Mouse (Mus musculus) liver, postnatal 0 days (tissue): ENCODE results near the gene AC109138.7. TPM values are rescaled to one million over a fixed set of nuclear protein-coding genes. Genes with fewer than 3 reads are reported as not detected.

ENCODE experiments used
- ATAC-seq: fragments of 200-750 bp; cut with Nextera tagmentation; 2 replicates; pipeline ENCODE4 v1.8.0; 2017; ENCODE audit warnings: mild to moderate bottlenecking, moderate library complexity
- DNase-seq: peaks from one replicate; pipeline ENCODE4 v3.0.0-alpha.2; 2016
- H3K27ac ChIP-seq: fragments of 300-500 bp; sonication (generic); 2 replicates; pipeline ENCODE4 v1.5.1; 2014; ENCODE audit warnings: antibody characterized with exemption, moderate library complexity, mild to moderate bottlenecking, low read depth
- H3K27me3 ChIP-seq: fragments of 300-500 bp; sonication (generic); 2 replicates; pipeline ENCODE4 v1.6.1; 2014; ENCODE audit warnings: low read length, control low read depth, mixed read lengths; ENCODE audit not compliant: insufficient read depth
- H3K36me3 ChIP-seq: fragments of 300-500 bp; sonication (generic); replicated peaks from 2 replicates; pipeline ENCODE4 v1.6.1; 2014; ENCODE audit warnings: mild to moderate bottlenecking, control low read depth, low read length, moderate library complexity, mixed read lengths; ENCODE audit not compliant: insufficient read depth
- H3K4me1 ChIP-seq: fragments of 300-500 bp; sonication (generic); 2 replicates; pipeline ENCODE4 v1.6.1; 2014; ENCODE audit warnings: antibody characterized with exemption, mild to moderate bottlenecking, control low read depth; ENCODE audit not compliant: insufficient read depth
- H3K4me2 ChIP-seq: fragments of 300-500 bp; sonication (generic); 2 replicates; pipeline ENCODE4 v1.6.1; 2014; ENCODE audit warnings: low read depth, mild to moderate bottlenecking, low read length, moderate library complexity, mixed read lengths
- H3K4me3 ChIP-seq: fragments of 300-500 bp; sonication (generic); 2 replicates; pipeline ENCODE4 v1.5.1; 2014; ENCODE audit warnings: low read depth, low read length
- H3K9ac ChIP-seq: fragments of 300-500 bp; sonication (generic); replicated peaks from 2 replicates; pipeline ENCODE4 v1.6.1; 2014; ENCODE audit warnings: mild to moderate bottlenecking, moderate library complexity
- H3K9me3 ChIP-seq: fragments of 300-500 bp; sonication (generic); 2 replicates; pipeline ENCODE4 v1.6.1; 2016; ENCODE audit warnings: mild to moderate bottlenecking, control low read depth, low read length, mixed read lengths
- CTCF ChIP-seq: sonication (generic); IDR thresholded peaks from 2 replicates; pipeline ENCODE4 v1.5.1; 2016; ENCODE audit warnings: antibody characterized with exemption, low read depth
- EP300 ChIP-seq: IDR thresholded peaks from 2 replicates; pipeline ENCODE4 v1.6.1; 2016; ENCODE audit warnings: antibody characterized with exemption, low read depth, mild to moderate bottlenecking
- WGBS: fragments of 180-500 bp; shearing (Covaris S2); extraction: QIAGEN DNeasy Blood & Tissue Kit; methylation state at CpG from one replicate; pipeline ENCODE4 v1.1.7; 2014; ENCODE audit not compliant: insufficient replicate concordance; 5-methylcytosine and 5-hydroxymethylcytosine counted together
- polyA plus RNA-seq: library from polyadenylated mRNA; unstranded; fragments of >200 nt; fragmentation: Nextera tagmentation; extraction: Ambion mirVana; gene quantifications from 2 replicates; pipeline ENCODE4 v1.2.1, GENCODE M21; 2015

Gene AC109138.7
- polyA plus RNA-seq, 1 experiment from 2014 or later: not detected

GRCm38 (mm10) chr19:4216041-4216685 lies 2.0 kb downstream of the AC109138.7 start:
- H3K4me1 ChIP-seq: peaks cover 59% of the 10 kb centered on the region
- no peak overlapping the region for H3K27ac ChIP-seq
- ATAC-seq: no peak
- H3K4me2 ChIP-seq: peak overlapping the region; percentile 90
- H3K27me3 ChIP-seq: peaks cover 60% of the 10 kb centered on the region
- no peak for DNase-seq
- no peaks in the 10 kb centered on the region for H3K9me3 ChIP-seq
- H3K4me3 ChIP-seq: peak overlapping the region; percentile 67; the same call in 1 of the 2 replicates
- H3K9ac ChIP-seq: 0 out of 2 replicates have a peak overlapping the region, but pooled peaks have one; percentile 11
- H3K36me3 ChIP-seq: no peaks in the 10 kb centered on the region
- TF ChIP-seq CTCF (peak; percentile 48; the same call in 1 of the 2 replicates), EP300 (no peak)
- 21% methylated on average over 14 of the region's 14 CpGs for WGBS

DNA sequence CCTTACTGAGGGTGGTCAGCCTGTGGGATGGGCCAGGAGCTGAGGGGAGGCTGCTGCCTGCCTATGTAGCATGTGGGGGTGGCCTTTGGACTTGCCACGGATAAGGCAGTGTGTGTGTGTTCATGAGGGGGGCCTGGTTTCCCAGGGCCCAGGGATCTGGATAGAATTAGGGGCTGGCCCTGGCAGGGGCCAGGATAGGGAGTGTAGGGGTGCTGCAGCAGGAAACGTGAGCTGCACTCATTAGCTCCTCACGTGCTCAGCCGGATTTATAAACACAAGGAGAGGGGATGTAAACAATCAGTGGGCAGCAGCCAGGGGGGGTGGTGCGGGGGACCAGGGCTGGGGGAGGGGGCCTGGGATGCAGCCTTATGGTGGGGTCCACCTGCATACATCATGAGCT lies 3.0 kb downstream of the AC109138.7 start:
- H3K27ac ChIP-seq: 0 out of 2 replicates have a peak overlapping the region, but pooled peaks have one; percentile 6
- H3K36me3 ChIP-seq: no peaks in the 10 kb centered on the region
- 49% methylated on average over 5 of the region's 5 CpGs for WGBS
- DNase-seq (no peak), ATAC-seq (no peak)
- H3K9ac ChIP-seq: no peak overlapping the region
- H3K4me2 ChIP-seq: no peak overlapping the region
- H3K27me3 ChIP-seq: peaks cover 51% of the 10 kb centered on the region
- no peak for TF ChIP-seq CTCF
- no peak for TF ChIP-seq EP300
- H3K4me1 ChIP-seq: peaks cover 66% of the 10 kb centered on the region
- no peak overlapping the region for H3K4me3 ChIP-seq
- no peaks in the 10 kb centered on the region for H3K9me3 ChIP-seq

- DNase-seq (no peak), ATAC-seq (no peak)
- Histone ChIP-seq H3K4me1 (peaks cover 69% of the 10 kb centered on the region), H3K27ac (peak overlapping the region; percentile 44; the same call in 1 of the 2 replicates), H3K4me2 (0 out of 2 replicates have a peak overlapping the region, but pooled peaks have one; percentile 4), H3K27me3 (peaks cover 44% of the 10 kb centered on the region), H3K4me3 (no peak overlapping the region), H3K36me3 (no peaks in the 10 kb centered on the region; the same call in 1 of the 2 replicates), H3K9me3 (no peaks in the 10 kb centered on the region), H3K9ac (no peak overlapping the region)
- WGBS: 63% methylated on average over 3 of the region's 3 CpGs
- TF ChIP-seq EP300 (no peak), CTCF (no peak)
Observed at GRCm38 (mm10) chr19:4217855-4218254, 3.7 kb downstream of the AC109138.7 start.

DNA sequence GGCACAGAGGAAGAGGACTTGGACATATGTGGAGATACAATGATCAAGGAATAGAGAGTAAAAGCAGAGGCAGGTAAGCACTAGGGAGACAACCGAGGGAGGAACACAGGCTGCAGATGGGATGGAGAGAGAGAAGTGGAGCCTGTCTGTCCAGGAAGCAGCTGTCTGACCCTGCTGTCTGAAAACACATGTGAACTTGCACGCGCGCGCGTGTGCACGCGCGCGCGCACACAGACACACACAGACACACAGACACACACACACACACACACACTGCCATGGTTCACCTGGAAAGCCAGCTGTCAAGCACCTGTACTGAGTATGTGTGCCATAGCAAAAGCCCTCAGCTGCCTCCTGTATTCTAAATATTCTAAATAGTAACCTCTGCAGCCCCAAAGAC lies 4.1 kb downstream of the AC109138.7 start:
- H3K36me3 ChIP-seq: no peaks in the 10 kb centered on the region; the same call in 1 of the 2 replicates
- 71% methylated on average over 11 of the region's 11 CpGs for WGBS
- 0 out of 2 replicates have a peak overlapping the region, but pooled peaks have one; percentile 4 for H3K4me2 ChIP-seq
- peak overlapping the region; percentile 44; the same call in 1 of the 2 replicates for H3K27ac ChIP-seq
- DNase-seq: no peak
- no peak for TF ChIP-seq EP300
- no peak overlapping the region for H3K4me3 ChIP-seq
- no peak overlapping the region for H3K9ac ChIP-seq
- H3K4me1 ChIP-seq: peaks cover 64% of the 10 kb centered on the region
- ATAC-seq: no peak
- no peaks in the 10 kb centered on the region for H3K9me3 ChIP-seq
- H3K27me3 ChIP-seq: peaks cover 40% of the 10 kb centered on the region

DNA sequence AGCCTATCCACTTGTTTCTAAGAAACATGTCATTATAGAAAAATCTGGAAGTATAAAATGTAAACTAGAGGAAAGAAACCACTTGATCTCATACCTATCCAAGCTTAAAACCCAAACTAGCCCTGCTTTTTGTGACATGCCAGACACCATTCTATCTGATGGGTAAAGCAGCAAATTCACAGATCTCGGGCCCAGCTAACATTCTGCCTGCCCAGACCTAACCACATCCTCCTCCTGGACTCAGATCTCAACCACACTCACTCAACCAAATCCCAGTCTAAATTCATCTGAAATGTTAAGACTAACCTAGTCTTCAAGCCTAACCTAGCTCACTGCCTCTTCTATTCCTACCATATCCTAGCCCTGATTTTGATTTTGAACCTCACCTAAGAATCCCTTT lies 4.6 kb downstream of the AC109138.7 start:
- no peak overlapping the region for H3K9ac ChIP-seq
- 0 out of 2 replicates have a peak overlapping the region, but pooled peaks have one; percentile 44 for H3K27ac ChIP-seq
- no peaks in the 10 kb centered on the region; the same call in 1 of the 2 replicates for H3K36me3 ChIP-seq
- WGBS: 44% methylated on average over 1 of the region's 1 CpGs
- ATAC-seq: no peak
- H3K9me3 ChIP-seq: no peaks in the 10 kb centered on the region
- no peak overlapping the region for H3K4me2 ChIP-seq
- DNase-seq: no peak
- TF ChIP-seq CTCF (no peak), EP300 (no peak)
- peaks cover 37% of the 10 kb centered on the region for H3K27me3 ChIP-seq
- peaks cover 62% of the 10 kb centered on the region for H3K4me1 ChIP-seq
- no peak overlapping the region for H3K4me3 ChIP-seq

GRCm38 (mm10) chr19:4219943-4220342 lies 5.8 kb downstream of the AC109138.7 start:
- H3K9me3 ChIP-seq: no peaks in the 10 kb centered on the region
- ATAC-seq (no peak), DNase-seq (no peak)
- H3K9ac ChIP-seq: no peak overlapping the region
- H3K4me3 ChIP-seq: no peak overlapping the region
- TF ChIP-seq CTCF (no peak), EP300 (no peak)
- 69% methylated on average over 6 of the region's 6 CpGs for WGBS
- peaks cover 25% of the 10 kb centered on the region for H3K27me3 ChIP-seq
- H3K4me2 ChIP-seq: no peak overlapping the region
- H3K4me1 ChIP-seq: peaks cover 54% of the 10 kb centered on the region
- H3K36me3 ChIP-seq: no peaks in the 10 kb centered on the region; the same call in 1 of the 2 replicates
- no peak overlapping the region for H3K27ac ChIP-seq
